Mouse (Mus musculus): ENCODE results near the gene Nanos3. TPM values are rescaled to one million over a fixed set of nuclear protein-coding genes. Genes with fewer than 3 reads are reported as not detected.

Nanos3 gene
- 1.9 and 3.2 TPM in 2 replicates for polyA plus RNA-seq (2015; fragmentation: Nextera tagmentation; extraction: Ambion mirVana)

GRCm38 (mm10) chr8:84185117-84185516 lies at the start of gene Nanos3:
Nanos3 (minus strand) TSS chr8:84185217.
- Histone ChIP-seq H3K27ac (ENCODE audit: low read length) (peak within 1 kb of the TSS; percentile 62; the same call in 1 of the 2 replicates), H3K4me3 (ENCODE audit: low read depth, low read length) (peak within 1 kb of the TSS; percentile 75), H3K36me3 (ENCODE audit: insufficient read depth, low read length) (no peaks in the 10 kb centered on the region), H3K27me3 (replicated peaks; ENCODE audit: insufficient read depth, low read length) (no peaks in the 10 kb centered on the region), H3K4me2 (replicated peaks; ENCODE audit: low read depth, low read length) (peak within 1 kb of the TSS; percentile 98), H3K9ac (replicated peaks; ENCODE audit: low read depth) (peak within 1 kb of the TSS; percentile 80; the same call in 1 of the 2 replicates), H3K4me1 (ENCODE audit: insufficient read depth, low read depth, low read length) (peaks cover 20% of the 10 kb centered on the region; the same call in 1 of the 2 replicates), H3K9me3 (ENCODE audit: low read length) (no peaks in the 10 kb centered on the region)
- TF ChIP-seq CTCF (IDR thresholded peaks at IDR 0.05) (no peak), EP300 (IDR thresholded peaks at IDR 0.05) (no peak)
- DNase-seq (ENCODE audit: low spot score) (no peak), ATAC-seq (no peak)
- 97% methylated on average over 7 of the region's 7 CpGs for WGBS

DNA sequence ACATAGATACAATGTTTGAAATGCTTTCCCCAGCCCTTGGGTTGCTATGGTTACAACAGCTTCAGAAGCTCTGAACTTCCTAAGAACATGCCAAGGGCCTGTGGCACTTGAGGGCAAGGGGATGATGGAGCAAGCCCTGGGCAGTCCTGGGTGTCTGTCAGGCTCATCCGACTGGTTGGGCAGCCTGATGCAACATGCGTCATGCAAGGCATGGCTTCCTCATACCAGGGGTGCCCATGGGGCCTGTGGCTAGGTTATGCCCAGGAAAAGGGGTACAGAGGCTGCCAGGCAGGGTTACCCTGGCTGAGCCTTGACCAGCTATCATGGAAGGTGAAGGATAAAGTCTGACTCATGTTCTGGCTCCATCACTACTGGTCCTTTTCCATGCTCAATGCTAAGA lies 48.0 kb upstream of the Nanos3 start:
- no peak for DNase-seq (ENCODE audit: low spot score)
- Histone ChIP-seq H3K27me3 (replicated peaks; ENCODE audit: insufficient read depth, low read length) (no peaks in the 10 kb centered on the region), H3K9me3 (ENCODE audit: low read length) (no peaks in the 10 kb centered on the region), H3K27ac (ENCODE audit: low read length) (no peak overlapping the region), H3K9ac (replicated peaks; ENCODE audit: low read depth) (no peak overlapping the region), H3K4me2 (replicated peaks; ENCODE audit: low read depth, low read length) (no peak overlapping the region), H3K4me1 (ENCODE audit: insufficient read depth, low read depth, low read length) (peaks cover 8% of the 10 kb centered on the region; the same call in 1 of the 2 replicates), H3K36me3 (ENCODE audit: insufficient read depth, low read length) (peaks cover 35% of the 10 kb centered on the region; the same call in 1 of the 2 replicates), H3K4me3 (ENCODE audit: low read depth, low read length) (no peak overlapping the region)
- 78% methylated on average over 2 of the region's 2 CpGs for WGBS
- no peak for ATAC-seq
- no peak for TF ChIP-seq CTCF (IDR thresholded peaks at IDR 0.05)
- no peak for TF ChIP-seq EP300 (IDR thresholded peaks at IDR 0.05)

DNA sequence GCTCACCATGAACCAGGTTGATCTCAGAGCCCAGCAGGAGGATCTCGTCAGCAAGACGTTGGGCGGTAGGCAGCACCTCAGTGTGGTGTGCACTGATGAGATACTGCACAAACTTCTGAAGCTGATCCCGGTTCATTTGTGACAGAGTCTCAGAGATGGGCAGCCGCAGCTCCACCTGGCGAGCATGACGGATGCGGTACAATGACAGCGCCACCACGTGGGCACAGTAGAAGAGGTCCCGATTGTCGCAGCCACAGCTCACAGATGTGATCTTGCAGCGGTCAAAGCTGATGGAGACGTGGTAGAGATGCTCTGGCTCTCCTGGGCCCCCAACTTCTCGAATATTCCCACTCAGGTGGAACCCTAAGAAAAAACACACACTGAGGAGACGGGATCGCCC lies 45.7 kb upstream of the Nanos3 start:
- TF ChIP-seq CTCF (IDR thresholded peaks at IDR 0.05): peak; percentile 60
- TF ChIP-seq EP300 (IDR thresholded peaks at IDR 0.05): no peak
- Histone ChIP-seq H3K36me3 (ENCODE audit: insufficient read depth, low read length) (peaks cover 55% of the 10 kb centered on the region), H3K4me2 (replicated peaks; ENCODE audit: low read depth, low read length) (no peak overlapping the region), H3K4me3 (ENCODE audit: low read depth, low read length) (no peak overlapping the region), H3K9ac (replicated peaks; ENCODE audit: low read depth) (no peak overlapping the region), H3K27ac (ENCODE audit: low read length) (no peak overlapping the region), H3K4me1 (ENCODE audit: insufficient read depth, low read depth, low read length) (peaks cover 5% of the 10 kb centered on the region; the same call in 1 of the 2 replicates), H3K27me3 (replicated peaks; ENCODE audit: insufficient read depth, low read length) (no peaks in the 10 kb centered on the region), H3K9me3 (ENCODE audit: low read length) (no peaks in the 10 kb centered on the region)
- WGBS: 79% methylated on average over 17 of the region's 17 CpGs
- ATAC-seq: no peak
- no peak for DNase-seq (ENCODE audit: low spot score)

DNA sequence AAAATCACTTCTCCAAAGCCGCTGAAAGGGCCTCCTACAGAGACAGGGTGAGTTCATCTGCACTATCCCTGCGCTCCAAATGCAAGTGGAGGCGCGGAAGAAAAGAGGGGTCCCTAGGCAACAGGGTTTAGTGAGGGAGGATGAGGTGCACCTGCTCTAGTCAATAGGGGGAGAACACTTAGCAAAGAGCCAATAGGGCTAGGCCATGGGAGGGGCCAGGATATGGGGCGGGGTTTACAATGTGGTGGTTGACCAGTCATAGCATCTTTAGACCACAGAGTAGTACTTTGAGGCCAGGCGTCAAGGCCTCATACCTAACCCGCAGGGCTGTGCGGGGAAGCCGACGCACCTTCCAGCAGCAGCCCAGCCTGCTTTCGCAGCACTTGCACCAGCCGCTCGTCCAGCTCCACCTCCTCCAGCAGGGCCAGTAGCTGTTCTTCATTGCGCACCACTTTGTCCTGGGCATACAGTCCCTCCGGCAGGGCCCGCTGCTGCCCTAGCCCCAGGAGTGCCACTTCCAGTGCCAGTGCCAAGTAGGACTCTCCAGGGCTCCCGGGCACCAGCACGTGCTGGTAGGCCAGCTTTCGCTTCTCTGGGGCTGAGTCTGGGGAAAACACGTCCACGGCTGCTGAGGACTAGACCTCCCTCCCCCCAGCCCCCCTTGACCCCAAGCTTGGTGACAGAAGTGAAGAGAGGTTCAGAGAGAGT lies 38.5 kb upstream of the Nanos3 start:
- Histone ChIP-seq H3K27ac (ENCODE audit: low read length) (no peak overlapping the region), H3K4me3 (ENCODE audit: low read depth, low read length) (no peak overlapping the region), H3K27me3 (replicated peaks; ENCODE audit: insufficient read depth, low read length) (no peaks in the 10 kb centered on the region), H3K9me3 (ENCODE audit: low read length) (no peaks in the 10 kb centered on the region), H3K36me3 (ENCODE audit: insufficient read depth, low read length) (peaks cover 63% of the 10 kb centered on the region), H3K4me2 (replicated peaks; ENCODE audit: low read depth, low read length) (no peak overlapping the region), H3K9ac (replicated peaks; ENCODE audit: low read depth) (no peak overlapping the region), H3K4me1 (ENCODE audit: insufficient read depth, low read depth, low read length) (no peaks in the 10 kb centered on the region)
- WGBS: 84% methylated on average over 21 of the region's 21 CpGs
- TF ChIP-seq CTCF (IDR thresholded peaks at IDR 0.05) (no peak), EP300 (IDR thresholded peaks at IDR 0.05) (no peak)
- ATAC-seq (no peak), DNase-seq (ENCODE audit: low spot score) (no peak)

GRCm38 (mm10) chr8:84222566-84223165 lies 37.6 kb upstream of the Nanos3 start:
- no peak overlapping the region for H3K27ac ChIP-seq (ENCODE audit: low read length)

DNA sequence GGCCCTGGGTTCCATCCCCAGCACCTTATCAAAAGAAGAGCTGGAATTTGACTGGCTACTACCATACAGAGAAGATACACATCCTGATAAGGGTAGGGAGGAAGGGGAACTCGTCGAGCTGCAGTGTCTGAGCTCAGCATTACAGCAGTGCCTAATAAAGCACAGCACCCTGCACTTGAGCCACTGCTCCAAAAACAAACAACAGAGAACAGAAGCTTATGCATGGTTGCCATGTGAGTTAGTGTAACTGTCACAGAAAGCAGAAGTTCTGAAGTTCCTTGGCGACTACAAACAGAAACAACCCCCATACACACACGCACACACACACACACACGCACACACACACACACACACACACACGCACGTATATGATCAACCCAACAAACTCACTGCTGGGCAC lies 35.1 kb upstream of the Nanos3 start:
- H3K4me3 ChIP-seq (ENCODE audit: low read depth, low read length): no peak overlapping the region

More at GRCm38 (mm10) chr8:84222566-84223165, 37.6 kb upstream of the Nanos3 start:
- 90% methylated on average over 9 of the region's 9 CpGs for WGBS
- Histone ChIP-seq H3K4me3 (ENCODE audit: low read depth, low read length) (no peak overlapping the region), H3K27me3 (replicated peaks; ENCODE audit: insufficient read depth, low read length) (no peaks in the 10 kb centered on the region), H3K4me2 (replicated peaks; ENCODE audit: low read depth, low read length) (no peak overlapping the region), H3K36me3 (ENCODE audit: insufficient read depth, low read length) (peaks cover 63% of the 10 kb centered on the region), H3K4me1 (ENCODE audit: insufficient read depth, low read depth, low read length) (no peaks in the 10 kb centered on the region), H3K9me3 (ENCODE audit: low read length) (no peaks in the 10 kb centered on the region), H3K9ac (replicated peaks; ENCODE audit: low read depth) (no peak overlapping the region)
- DNase-seq (ENCODE audit: low spot score): no peak
- TF ChIP-seq CTCF (IDR thresholded peaks at IDR 0.05): no peak
- no peak for TF ChIP-seq EP300 (IDR thresholded peaks at IDR 0.05)
- no peak for ATAC-seq

More for the DNA sequence above, 35.1 kb upstream of the Nanos3 start:
- TF ChIP-seq EP300 (IDR thresholded peaks at IDR 0.05) (no peak), CTCF (IDR thresholded peaks at IDR 0.05) (no peak)
- Histone ChIP-seq H3K4me2 (replicated peaks; ENCODE audit: low read depth, low read length) (no peak overlapping the region), H3K36me3 (ENCODE audit: insufficient read depth, low read length) (peaks cover 48% of the 10 kb centered on the region), H3K9me3 (ENCODE audit: low read length) (no peaks in the 10 kb centered on the region), H3K27ac (ENCODE audit: low read length) (no peak overlapping the region), H3K4me1 (ENCODE audit: insufficient read depth, low read depth, low read length) (no peaks in the 10 kb centered on the region), H3K27me3 (replicated peaks; ENCODE audit: insufficient read depth, low read length) (no peaks in the 10 kb centered on the region), H3K9ac (replicated peaks; ENCODE audit: low read depth) (no peak overlapping the region)
- ATAC-seq (peak; percentile 18; the same call in 1 of the 2 replicates), DNase-seq (ENCODE audit: low spot score) (no peak)
- 73% methylated on average over 7 of the region's 7 CpGs for WGBS
